Mouse (Mus musculus): Measurements from ENCODE around the gene Kctd15.

DNA sequence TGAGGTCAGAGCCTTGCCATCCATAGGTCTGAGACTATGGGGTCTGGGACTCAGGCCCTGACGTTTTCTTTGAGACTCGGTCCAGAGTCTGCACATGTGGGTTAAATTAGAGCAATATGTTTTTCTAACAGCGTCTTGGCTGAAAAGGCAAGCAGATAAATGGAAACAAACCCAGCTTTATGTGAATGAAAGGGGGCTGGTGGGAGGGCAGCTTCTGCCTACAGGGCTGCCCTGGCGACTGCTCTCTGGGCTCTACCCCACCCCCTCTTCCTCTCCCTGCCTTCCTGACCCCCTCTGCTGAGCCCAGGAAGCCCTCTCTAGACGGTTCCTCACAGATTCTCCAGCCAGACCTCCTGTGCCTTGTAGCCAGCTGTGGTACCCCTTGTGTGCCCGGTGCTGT, 46.1 kb downstream of the Kctd15 start:
- TF ChIP-seq CTCF (IDR thresholded peaks at IDR 0.05; ENCODE audit: low read depth) (no peak), EP300 (IDR thresholded peaks at IDR 0.05; ENCODE audit: low read depth) (no peak)
